Comparison of ENCODE assay signal across 8 mouse cellular contexts in genomic region chr5:35674081-35674555, GRCm38 (mm10). TPM values are rescaled to one million over a fixed set of nuclear protein-coding genes. Genes with fewer than 3 reads are reported as not detected.
DNase-seq lines count a peak whose midpoint lies in the region; ATAC-seq lines count a peak whose summit lies in the region.

No protein-coding gene starts in this region.

- H3K27ac ChIP-seq in embryonic facial prominence, embryonic 10.5 days (replicated peaks): peak overlapping the region; percentile 65
- peak overlapping the region; percentile 68 for H3K27ac ChIP-seq in limb, embryonic 15.5 days

- H3K4me2 ChIP-seq in limb, embryonic 15.5 days: no peak overlapping the region

- H3K4me1 ChIP-seq in embryonic facial prominence, embryonic 10.5 days: peaks cover 63% of the 10 kb centered on the region
- H3K4me1 ChIP-seq in limb, embryonic 15.5 days: peaks cover 75% of the 10 kb centered on the region

- no peak for ATAC-seq in limb, embryonic 15.5 days (ENCODE audit: insufficient number of reproducible peaks, low FRiP score, low TSS enrichment, low read depth)
- no peak for ATAC-seq in inflammation-experienced regulatory T-cells, adult 6 months

- 57% methylated on average over 4 of the region's 4 CpGs for WGBS in embryonic facial prominence, embryonic 10.5 days
- WGBS in limb, embryonic 15.5 days: 18% methylated on average over 4 of the region's 4 CpGs

- H3K36me3 ChIP-seq in embryonic facial prominence, embryonic 10.5 days (replicated peaks): no peaks in the 10 kb centered on the region
- no peaks in the 10 kb centered on the region for H3K36me3 ChIP-seq in limb, embryonic 15.5 days

- intact Hi-C loops in heart, postnatal 25 days (cut with DNase I): loop anchor here (5.0 kb wide), 1 partner anchor 42 kb away; no protein-coding TSS in a partner anchor
- intact Hi-C loops in heart, postnatal 14 days (cut with DNase I): no loop called here

- no peak overlapping the region for H3K9ac ChIP-seq in limb, embryonic 15.5 days

- no peak overlapping the region for H3K4me3 ChIP-seq in embryonic facial prominence, embryonic 10.5 days
- no peak overlapping the region for H3K4me3 ChIP-seq in limb, embryonic 15.5 days

- DNase-seq in heart, adult 11 months: peak; percentile 96
- DNase-seq in heart, postnatal 25 days (ENCODE audit: low spot score): no peak
- DNase-seq in embryonic facial prominence, embryonic 10.5 days (ENCODE audit: low spot score): no peak
- peak; percentile 60 to 72 for DNase-seq in heart, postnatal 14 days
- DNase-seq in thymus, postnatal 14 days: no peak
- no peak for DNase-seq in left cerebral cortex, adult 8-10 months (ENCODE audit: low spot score in 2 of 2)

- peaks cover 34% of the 10 kb centered on the region for H3K27me3 ChIP-seq in embryonic facial prominence, embryonic 10.5 days (replicated peaks; ENCODE audit: low read depth, poor library complexity, severe bottlenecking)
- peaks cover 24% of the 10 kb centered on the region for H3K27me3 ChIP-seq in limb, embryonic 15.5 days

- H3K9me3 ChIP-seq in embryonic facial prominence, embryonic 10.5 days: no peaks in the 10 kb centered on the region
- no peaks in the 10 kb centered on the region for H3K9me3 ChIP-seq in limb, embryonic 15.5 days

RNA-seq across cellular contexts. Expression of gene Htra3, which starts 5.5 kb away (rescaled TPM):
- 100 to 1,000 TPM; 116 to 131 TPM for total RNA-seq in heart, postnatal 25 days (2021)
- 4.2 and 5.4 TPM in 2 replicates for polyA plus RNA-seq in embryonic facial prominence, embryonic 10.5 days (2016; fragmentation: Nextera tagmentation; extraction: Ambion mirVana)
- 100 to 1,000 TPM; 108 to 149 TPM for total RNA-seq in heart, postnatal 14 days (2021)
- polyA plus RNA-seq in limb, embryonic 15.5 days (2015; fragmentation: Nextera tagmentation; extraction: Ambion mirVana): 72.3 and 92.9 TPM in 2 replicates
- 1 to 10 TPM; 7.0 to 8.3 (median 7.9) TPM for total RNA-seq in left cerebral cortex, adult 8-10 months (2022)
- not detected for polyA plus RNA-seq in inflammation-experienced regulatory T-cells, adult 6 months (2017; shearing (Covaris generic))

Comparison
In these comparisons a context has a peak if more than half of its experiments do, and no peak if none do; other contexts are left out.
1. DNase-seq: peak in heart, adult 11 months (single experiment) and heart, postnatal 14 days (2 of 2); none in heart, postnatal 25 days (single experiment), embryonic facial prominence, embryonic 10.5 days (single experiment), thymus, postnatal 14 days (single experiment) and left cerebral cortex, adult 8-10 months (0 of 2).
2. RNA of gene Htra3, which starts 5.5 kb away (total RNA-seq): 108 to 149 TPM in heart, postnatal 14 days and 116 to 131 TPM in heart, postnatal 25 days; 7.0 to 8.3 TPM in left cerebral cortex, adult 8-10 months; every median in the first group is over 10 times any median in the second.